Mouse (Mus musculus) liver, embryonic 16.5 days (tissue): ENCODE measurements around the gene Zfp282. TPM values are rescaled to one million over a fixed set of nuclear protein-coding genes. Genes with fewer than 3 reads are reported as not detected.

Source experiments
- ATAC-seq: fragments of 200-750 bp; cut with Nextera tagmentation; 2 replicates; pipeline ENCODE4 v1.8.0; 2017; ENCODE audit warnings: low read depth, mild to moderate bottlenecking, moderate number of reproducible peaks, moderate library complexity
- H3K27ac ChIP-seq: fragments of 300-500 bp; sonication (generic); 2 replicates; pipeline ENCODE4 v1.5.1; 2014; ENCODE audit warnings: mild to moderate bottlenecking, low read length
- H3K27me3 ChIP-seq: fragments of 300-500 bp; sonication (generic); 2 replicates; pipeline ENCODE4 v1.6.1; 2014; ENCODE audit warnings: low read depth, low read length, mixed read lengths; ENCODE audit not compliant: control insufficient read depth, insufficient read depth
- H3K36me3 ChIP-seq: fragments of 300-500 bp; sonication (generic); 2 replicates; pipeline ENCODE4 v1.6.1; 2014; ENCODE audit warnings: mild to moderate bottlenecking; ENCODE audit not compliant: control insufficient read depth, insufficient read depth
- H3K4me1 ChIP-seq: fragments of 300-500 bp; sonication (generic); 2 replicates; pipeline ENCODE4 v1.6.1; 2014; ENCODE audit warnings: low read depth, low read length, mixed read lengths; ENCODE audit not compliant: control insufficient read depth
- H3K4me2 ChIP-seq: fragments of 300-500 bp; sonication (generic); 2 replicates; pipeline ENCODE4 v1.6.1; 2014; ENCODE audit warnings: low read depth, low read length, mixed read lengths
- H3K4me3 ChIP-seq: fragments of 300-500 bp; sonication (generic); 2 replicates; pipeline ENCODE4 v1.5.1; 2014; ENCODE audit warnings: low read depth, mild to moderate bottlenecking, low read length
- H3K9ac ChIP-seq: fragments of 300-500 bp; sonication (generic); 2 replicates; pipeline ENCODE4 v1.6.1; 2014; ENCODE audit warnings: low read depth, low read length
- H3K9me3 ChIP-seq: fragments of 300-500 bp; sonication (generic); replicated peaks from 2 replicates; pipeline ENCODE4 v1.6.1; 2016; ENCODE audit warnings: low read length; ENCODE audit not compliant: control insufficient read depth
- WGBS: fragments of 180-500 bp; shearing (Covaris S2); extraction: QIAGEN DNeasy Blood & Tissue Kit; methylation state at CpG from one replicate; pipeline ENCODE4 v1.1.7; 2014; ENCODE audit not compliant: insufficient replicate concordance; 5-methylcytosine and 5-hydroxymethylcytosine counted together
- polyA plus RNA-seq: library from polyadenylated mRNA; unstranded; fragments of >200 nt; fragmentation: Nextera tagmentation; extraction: Ambion mirVana; gene quantifications from 2 replicates; pipeline ENCODE4 v1.2.1, GENCODE M21; 2015

Gene Zfp282
- polyA plus RNA-seq, 1 experiment from 2014 or later, result 2.4 TPM

DNA sequence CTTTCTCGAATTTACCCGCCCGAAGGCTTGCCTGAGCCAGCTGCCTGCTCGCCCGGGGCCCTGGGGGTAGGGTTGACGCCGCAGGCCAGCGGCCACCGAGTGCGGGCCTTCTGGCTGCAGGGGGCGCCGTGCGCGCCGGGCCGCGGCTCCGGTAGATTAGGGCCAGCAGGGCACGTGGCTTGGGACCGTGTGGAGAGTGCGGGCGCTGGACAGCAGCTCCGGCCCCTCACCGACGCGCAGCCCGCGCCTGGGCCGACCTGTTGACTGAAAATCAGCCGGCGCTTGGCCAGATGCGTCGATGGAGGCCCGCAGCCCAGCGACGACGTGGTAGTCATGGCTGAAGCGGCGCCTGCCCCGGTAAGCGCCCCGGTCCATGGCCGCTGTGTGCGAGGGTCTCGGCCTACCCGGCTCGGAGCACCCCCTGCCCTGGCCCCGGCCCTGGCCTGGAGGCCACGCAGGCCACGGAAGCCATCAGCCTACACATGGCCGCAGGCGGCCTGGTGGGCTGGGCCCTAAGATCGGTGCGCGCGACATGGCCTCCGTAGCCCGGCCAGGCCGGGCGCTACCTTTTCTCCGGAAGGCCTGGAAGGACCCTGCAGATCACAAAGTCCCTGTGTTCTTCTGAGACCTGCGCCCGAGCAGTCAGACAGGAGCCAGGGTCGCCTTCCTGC is 66.2 kb downstream of the Zfp282 start:
- H3K4me2 ChIP-seq, result peak overlapping the region; percentile 91
- peaks cover 14% of the 10 kb centered on the region for H3K4me1 ChIP-seq
- 7% methylated on average over 64 of the region's 64 CpGs for WGBS
- ATAC-seq, result peak; percentile 94
- no peaks in the 10 kb centered on the region for H3K27me3 ChIP-seq
- peak overlapping the region; percentile 68 for H3K4me3 ChIP-seq
- peak overlapping the region; percentile 73 for H3K9ac ChIP-seq
- no peaks in the 10 kb centered on the region for H3K9me3 ChIP-seq
- 0 out of 2 replicates have a peak overlapping the region, but pooled peaks have one; percentile 18 for H3K27ac ChIP-seq
- peaks cover 3% of the 10 kb centered on the region; the same call in 1 of the 2 replicates for H3K36me3 ChIP-seq

DNA sequence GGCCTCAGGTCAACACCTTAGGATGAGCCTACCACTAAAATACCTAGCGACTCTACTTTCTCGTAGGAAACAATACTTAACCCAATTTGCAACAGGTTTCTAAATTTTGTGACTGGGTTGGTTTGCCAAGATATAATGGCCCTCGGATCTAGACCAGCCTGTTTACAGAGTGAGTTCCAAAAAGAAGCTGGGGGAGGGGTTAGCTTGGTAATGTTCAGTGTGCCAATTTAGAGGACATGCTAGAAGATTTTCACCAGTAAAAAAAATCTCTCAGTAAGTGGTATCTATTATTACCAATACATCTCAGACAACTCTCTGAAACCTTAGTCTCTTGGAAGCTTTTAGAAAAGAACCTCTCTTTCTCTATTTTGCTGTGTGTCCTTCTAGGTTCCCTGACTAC is 66.7 kb downstream of the Zfp282 start:
- Histone ChIP-seq H3K9me3 (no peaks in the 10 kb centered on the region), H3K36me3 (peaks cover 3% of the 10 kb centered on the region; the same call in 1 of the 2 replicates), H3K4me2 (peak overlapping the region; percentile 91), H3K4me3 (peak overlapping the region; percentile 68), H3K9ac (peak overlapping the region; percentile 73), H3K27ac (no peak overlapping the region), H3K27me3 (no peaks in the 10 kb centered on the region), H3K4me1 (peaks cover 14% of the 10 kb centered on the region)
- 47% methylated on average over 3 of the region's 3 CpGs for WGBS
- ATAC-seq, result no peak

DNA sequence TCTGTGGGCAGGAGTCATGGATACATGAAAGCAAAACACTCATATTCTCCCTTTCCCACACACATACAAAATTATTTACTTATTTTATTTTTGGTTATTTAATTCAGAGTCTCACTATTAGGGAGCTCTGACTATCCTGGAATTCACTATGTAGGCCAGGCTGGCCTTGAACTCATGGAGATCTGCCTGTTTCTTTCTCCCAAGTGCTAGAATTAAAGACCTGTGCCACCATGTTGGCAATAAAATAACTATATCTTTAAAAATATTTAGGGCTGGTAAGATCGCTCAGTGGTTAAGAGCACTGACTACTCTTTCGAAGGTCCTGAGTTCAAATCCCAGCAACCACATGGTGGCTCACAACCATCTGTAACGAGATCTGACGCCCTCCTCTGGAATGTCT is 70.4 kb downstream of the Zfp282 start:
- H3K4me2 ChIP-seq, result no peak overlapping the region
- H3K27me3 ChIP-seq, result no peaks in the 10 kb centered on the region
- no peak for ATAC-seq
- no peak overlapping the region for H3K27ac ChIP-seq
- WGBS, result 77% methylated on average over 4 of the region's 4 CpGs
- no peak overlapping the region for H3K4me3 ChIP-seq
- H3K4me1 ChIP-seq, result peaks cover 12% of the 10 kb centered on the region
- no peaks in the 10 kb centered on the region for H3K9me3 ChIP-seq
- H3K9ac ChIP-seq, result no peak overlapping the region
- peaks cover 3% of the 10 kb centered on the region; the same call in 1 of the 2 replicates for H3K36me3 ChIP-seq

DNA sequence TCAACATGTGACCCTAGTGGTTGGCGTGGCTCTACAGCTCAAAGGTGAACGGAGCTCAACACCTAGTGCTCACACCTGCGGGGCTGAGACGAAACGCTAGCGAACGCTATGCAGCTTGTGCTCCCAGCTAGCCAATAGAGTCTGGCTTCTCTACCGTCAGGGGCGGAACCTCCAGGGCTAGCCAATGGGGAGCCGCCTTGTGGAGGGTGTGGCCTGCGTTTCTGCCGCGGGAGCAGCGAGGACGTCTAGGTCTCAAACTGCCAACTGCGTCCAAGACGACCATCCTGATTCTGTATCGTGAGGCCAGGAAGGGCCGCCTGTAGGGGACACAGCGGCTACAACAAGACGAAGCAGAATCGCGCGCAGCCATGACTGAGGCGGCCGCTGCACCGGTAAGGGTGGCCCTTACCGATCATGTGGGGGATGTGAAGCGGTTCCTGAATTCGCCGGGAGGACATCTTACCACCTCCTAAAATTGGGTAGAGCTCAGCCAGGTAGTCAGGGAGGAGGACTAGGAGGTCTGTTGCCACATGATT is 76.3 kb downstream of the Zfp282 start, which contains the start of gene Zfp956:
TSS of gene Zfp956 (plus strand) at position 200 of the 536 bp plus-strand sequence.
- Histone ChIP-seq H3K9ac (peak within 1 kb of the TSS; percentile 78), H3K36me3 (no peaks in the 10 kb centered on the region), H3K27ac (peak within 1 kb of the TSS; percentile 73), H3K27me3 (no peaks in the 10 kb centered on the region), H3K4me3 (peak within 1 kb of the TSS; percentile 75), H3K4me1 (peaks cover 16% of the 10 kb centered on the region), H3K9me3 (no peaks in the 10 kb centered on the region), H3K4me2 (peak within 1 kb of the TSS; percentile 89)
- ATAC-seq, result peak; percentile 100
- WGBS, result under 1% methylated on average over 31 of the region's 31 CpGs

DNA sequence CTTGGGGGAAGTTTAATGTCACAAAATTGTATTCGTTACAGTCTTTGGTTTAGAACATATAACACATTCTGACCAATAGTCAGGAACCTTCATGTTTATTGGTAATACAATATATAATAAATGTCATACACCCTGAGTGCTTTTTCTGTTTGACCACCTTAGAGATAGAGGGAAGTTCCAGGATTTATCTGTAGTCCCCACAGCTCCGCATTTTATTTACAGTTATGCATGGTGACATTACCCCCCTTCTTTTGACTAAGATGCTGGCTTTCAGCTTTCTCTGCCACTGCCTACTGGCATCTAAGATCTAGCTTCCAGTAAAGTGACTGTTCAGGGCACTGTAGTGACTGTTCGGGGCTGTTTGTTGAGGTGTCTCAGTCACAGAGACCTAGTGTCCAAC is 77.4 kb downstream of the Zfp282 start:
- Histone ChIP-seq H3K9me3 (no peaks in the 10 kb centered on the region), H3K4me3 (no peak overlapping the region; the same call in 1 of the 2 replicates), H3K36me3 (no peaks in the 10 kb centered on the region), H3K4me1 (peaks cover 16% of the 10 kb centered on the region), H3K27ac (no peak overlapping the region), H3K9ac (no peak overlapping the region), H3K27me3 (no peaks in the 10 kb centered on the region), H3K4me2 (peak overlapping the region; percentile 89)
- ATAC-seq, result no peak
- 51% methylated on average over 3 of the region's 3 CpGs for WGBS

DNA sequence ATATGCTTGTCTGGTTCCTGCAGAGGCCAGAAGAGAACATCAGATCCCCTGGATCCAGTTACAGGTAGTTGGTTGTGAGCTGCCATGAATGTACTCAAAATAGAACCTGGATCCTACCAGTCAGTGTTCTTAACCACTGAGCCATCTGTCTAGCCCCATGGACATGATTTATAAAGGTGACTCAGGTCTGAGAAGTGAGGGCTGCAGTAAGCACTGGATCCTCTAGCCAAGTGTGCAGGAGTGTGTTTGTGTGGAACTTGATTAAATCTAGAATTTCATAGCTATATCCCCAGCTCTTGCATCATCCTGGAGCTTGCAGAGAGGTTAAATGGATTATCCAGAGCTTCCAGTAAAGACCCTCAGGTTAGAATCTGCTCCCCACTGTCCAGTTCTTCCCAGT is 80.8 kb downstream of the Zfp282 start:
- H3K9ac ChIP-seq, result no peak overlapping the region

More for the DNA sequence above, 80.8 kb downstream of the Zfp282 start:
- H3K4me2 ChIP-seq, result no peak overlapping the region
- H3K36me3 ChIP-seq, result no peaks in the 10 kb centered on the region
- no peaks in the 10 kb centered on the region for H3K27me3 ChIP-seq
- ATAC-seq, result no peak
- no peak overlapping the region for H3K4me3 ChIP-seq
- no peaks in the 10 kb centered on the region for H3K9me3 ChIP-seq
- no peak overlapping the region for H3K27ac ChIP-seq
- H3K4me1 ChIP-seq, result peaks cover 14% of the 10 kb centered on the region

Other genes starting within 250 kb of the Zfp282 start
- gene Pdia4, start 63.8 kb upstream of the Zfp282 start, polyA plus RNA-seq, result 132 and 136 TPM in 2 replicates
- 0.37 and 0.40 TPM in 2 replicates for gene Zfp786, start 46.3 kb upstream of the Zfp282 start, polyA plus RNA-seq
- 1.6 and 1.9 TPM in 2 replicates for gene Zfp398, start 41.5 kb upstream of the Zfp282 start, polyA plus RNA-seq
- 5.6 and 6.0 TPM in 2 replicates for gene Zfp212, start 43.3 kb downstream of the Zfp282 start, polyA plus RNA-seq
- gene Zfp956, start 76.2 kb downstream of the Zfp282 start, polyA plus RNA-seq, result 1.9 and 2.2 TPM in 2 replicates
- gene Zfp777, start 171.7 kb downstream of the Zfp282 start, polyA plus RNA-seq, result 1.5 and 1.6 TPM in 2 replicates
- gene Zfp746, start 209.4 kb downstream of the Zfp282 start, polyA plus RNA-seq, result 2.1 and 2.4 TPM in 2 replicates